Mouse (Mus musculus) right cerebral cortex, adult 18-20 months (tissue): ENCODE results near the gene A630010A05Rik.
"Not testable (repeated sequence)": the region's sequence is repeated elsewhere in the genome, so short reads cannot be mapped to it uniquely, and the experiment has no call there.

Experiments used
- DNase-seq: peaks from one replicate; pipeline ENCODE4 v3.0.0; 2022; ENCODE audit warnings: mixed read lengths

Gene A630010A05Rik

GRCm38 (mm10) chr16:14562017-14562416 lies at the start of gene A630010A05Rik:
Gene A630010A05Rik, plus strand, starts transcription at chr16:14562317.
- DNase-seq = no peak

- DNase-seq = no peak
These were observed 26.4 kb upstream of the A630010A05Rik start for GRCm38 (mm10) chr16:14535766-14536165.

GRCm38 (mm10) chr16:14557191-14557590 lies 4.9 kb upstream of the A630010A05Rik start:
- DNase-seq = not testable (repeated sequence)
